Mouse (Mus musculus) bone marrow, adult 2 months (tissue): ENCODE measurements around the gene Olfr247.
"Not testable (repeated sequence)": the region's sequence is repeated elsewhere in the genome, so short reads cannot be mapped to it uniquely, and the experiment has no call there.

Experiments used
- CTCF ChIP-seq: fragments of 200-500 bp; IDR thresholded peaks from 2 replicates; pipeline ENCODE4 v1.5.1; 2011; ENCODE audit warnings: low read length, control low read depth; ENCODE audit not compliant: control insufficient read depth, insufficient read depth
- POLR2A ChIP-seq: fragments of 200-500 bp; IDR thresholded peaks from 2 replicates; pipeline ENCODE4 v1.6.1; 2011; ENCODE audit warnings: low read depth, mild to moderate bottlenecking, control low read depth, low read length, borderline replicate concordance; ENCODE audit not compliant: control insufficient read depth

DNA sequence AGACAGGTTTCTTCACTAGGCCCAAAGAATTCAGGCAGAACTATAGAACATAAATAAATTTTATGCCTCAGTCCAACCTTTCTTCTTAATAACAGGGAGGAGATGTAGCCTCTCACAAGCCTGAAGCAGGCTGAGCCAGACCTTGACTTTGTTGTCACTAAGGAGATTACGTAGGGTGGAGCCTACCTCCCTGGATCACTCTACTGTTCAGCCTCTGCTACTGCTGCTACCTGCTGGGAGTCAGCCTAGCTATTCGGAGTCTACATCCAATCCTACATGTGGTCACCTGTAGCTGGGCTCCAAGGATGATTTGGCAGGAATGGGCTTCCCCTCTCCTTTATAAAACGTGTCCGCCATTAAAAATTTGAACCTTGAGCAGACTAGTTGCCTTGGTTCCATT is 29.4 kb upstream of the Olfr247 start:
- TF ChIP-seq CTCF, POLR2A: not testable (repeated sequence)
